Mouse (Mus musculus): ENCODE results near the gene Dst.

Dst gene

GRCm38 (mm10) chr1:33931791-33932190 lies 23.8 kb downstream of the Dst start:
- DNase-seq: no peak

- no peak for DNase-seq
Observed at GRCm38 (mm10) chr1:33932196-33932595, 24.2 kb downstream of the Dst start.

- DNase-seq: no peak
Observed at GRCm38 (mm10) chr1:33932845-33933499, 24.9 kb downstream of the Dst start.

- DNase-seq: no peak
Observed at GRCm38 (mm10) chr1:33935946-33936345, 27.9 kb downstream of the Dst start.

- DNase-seq: no peak
Observed at GRCm38 (mm10) chr1:33939828-33940227, 31.8 kb downstream of the Dst start.

GRCm38 (mm10) chr1:33940364-33940928 lies 32.4 kb downstream of the Dst start:
- no peak for DNase-seq

GRCm38 (mm10) chr1:33942638-33943037 lies 34.6 kb downstream of the Dst start:
- DNase-seq: no peak

GRCm38 (mm10) chr1:33943943-33944342 lies 35.9 kb downstream of the Dst start:
- DNase-seq: no peak

GRCm38 (mm10) chr1:33944977-33945750 lies 37.1 kb downstream of the Dst start:
- peak; percentile 10 to 32 for DNase-seq

- no peak for DNase-seq
Observed at GRCm38 (mm10) chr1:33945756-33946155, 37.7 kb downstream of the Dst start.

GRCm38 (mm10) chr1:33946601-33947395 lies 38.8 kb downstream of the Dst start:
- DNase-seq: no peak

GRCm38 (mm10) chr1:33947838-33948237 lies 39.8 kb downstream of the Dst start:
- DNase-seq: no peak

- DNase-seq: no peak
Observed at GRCm38 (mm10) chr1:33948511-33948910, 40.5 kb downstream of the Dst start.

GRCm38 (mm10) chr1:33955626-33956025 lies 47.6 kb downstream of the Dst start:
- DNase-seq: no peak

- no peak for DNase-seq
Observed at GRCm38 (mm10) chr1:33960439-33960838, 52.4 kb downstream of the Dst start.

GRCm38 (mm10) chr1:33964643-33965042 lies 56.6 kb downstream of the Dst start:
- DNase-seq: peak in 1 of 2 experiments; percentile 25

GRCm38 (mm10) chr1:33965824-33966223 lies 57.8 kb downstream of the Dst start:
- no peak for DNase-seq

GRCm38 (mm10) chr1:33966328-33966727 lies 58.3 kb downstream of the Dst start:
- peak in 1 of 2 experiments; percentile 16 for DNase-seq

GRCm38 (mm10) chr1:33967206-33967605 lies 59.2 kb downstream of the Dst start:
- no peak for DNase-seq

- no peak for DNase-seq
Observed at GRCm38 (mm10) chr1:33969910-33970309, 61.9 kb downstream of the Dst start.

- DNase-seq: peak in 1 of 2 experiments; percentile 3
Observed at GRCm38 (mm10) chr1:33974401-33974800, 66.4 kb downstream of the Dst start.

GRCm38 (mm10) chr1:33975333-33975732 lies 67.3 kb downstream of the Dst start:
- no peak for DNase-seq

- no peak for DNase-seq
Observed at GRCm38 (mm10) chr1:33977832-33978231, 69.8 kb downstream of the Dst start.
